Mouse (Mus musculus) hindbrain, embryonic 11.5 days (tissue): ENCODE measurements around the gene Rnf168. TPM values are rescaled to one million over a fixed set of nuclear protein-coding genes. Genes with fewer than 3 reads are reported as not detected.

Experiments used
- microRNA counts: library from miRNA; unstranded; fragments of <30 nt; microRNA quantifications from one replicate; lab custom pipeline; 2015
- polyA plus RNA-seq: library from polyadenylated mRNA; unstranded; fragments of >200 nt; fragmentation: Nextera tagmentation; extraction: Ambion mirVana; gene quantifications from 2 replicates; pipeline ENCODE4 v1.2.1, GENCODE M21; 2014

The Rnf168 gene
- polyA plus RNA-seq, 1 experiment from 2014 or later = 31.1 TPM

MicroRNAs encoded within 50 kb of the gene (microRNA counts, 519-probe panel; counts per million panel counts)
- not detected for microRNA mmu-miR-1946a (lab: Ali Mortazavi, UCI)

Other genes with a start within 250 kb of the Rnf168 start
- gene Pak2, start 198.1 kb upstream of the Rnf168 start, polyA plus RNA-seq = 46.4 and 48.0 TPM in 2 replicates
- gene Pigx, start 177.7 kb upstream of the Rnf168 start, polyA plus RNA-seq = 147 and 150 TPM in 2 replicates
- 47.5 and 47.7 TPM in 2 replicates for gene Cep19, start 177.7 kb upstream of the Rnf168 start, polyA plus RNA-seq
- 8.1 and 8.7 TPM in 2 replicates for gene Nrros, start 111.9 kb upstream of the Rnf168 start, polyA plus RNA-seq
- gene Bex6, start 97.6 kb upstream of the Rnf168 start, polyA plus RNA-seq = not detected in 2 replicates
- gene Fbxo45, start 30.3 kb upstream of the Rnf168 start, polyA plus RNA-seq = 15.6 and 22.8 TPM in 2 replicates
- 16.6 and 18.8 TPM in 2 replicates for gene Wdr53, start 30.2 kb upstream of the Rnf168 start, polyA plus RNA-seq
- gene Smco1, start 6.0 kb upstream of the Rnf168 start, polyA plus RNA-seq = not detected in 2 replicates
- gene Ubxn7, start 54.8 kb downstream of the Rnf168 start, polyA plus RNA-seq = 24.9 and 40.5 TPM in 2 replicates
- not detected in 2 replicates for gene Tm4sf19, start 123.0 kb downstream of the Rnf168 start, polyA plus RNA-seq
- gene Tctex1d2, start 142.2 kb downstream of the Rnf168 start, polyA plus RNA-seq = 30.9 and 31.1 TPM in 2 replicates
- gene Pcyt1a, start 153.5 kb downstream of the Rnf168 start, polyA plus RNA-seq = 41.8 and 41.9 TPM in 2 replicates
- 0.25 and 0.29 TPM in 2 replicates for gene Slc51a, start 210.4 kb downstream of the Rnf168 start, polyA plus RNA-seq
- not detected in 2 replicates for gene Zdhhc19, start 218.8 kb downstream of the Rnf168 start, polyA plus RNA-seq